Mouse (Mus musculus): ENCODE results near the gene Gimap1. TPM values are rescaled to one million over a fixed set of nuclear protein-coding genes. Genes with fewer than 3 reads are reported as not detected.

The Gimap1 gene
- total and polyA plus RNA-seq, 3 experiments, result not detected

DNA sequence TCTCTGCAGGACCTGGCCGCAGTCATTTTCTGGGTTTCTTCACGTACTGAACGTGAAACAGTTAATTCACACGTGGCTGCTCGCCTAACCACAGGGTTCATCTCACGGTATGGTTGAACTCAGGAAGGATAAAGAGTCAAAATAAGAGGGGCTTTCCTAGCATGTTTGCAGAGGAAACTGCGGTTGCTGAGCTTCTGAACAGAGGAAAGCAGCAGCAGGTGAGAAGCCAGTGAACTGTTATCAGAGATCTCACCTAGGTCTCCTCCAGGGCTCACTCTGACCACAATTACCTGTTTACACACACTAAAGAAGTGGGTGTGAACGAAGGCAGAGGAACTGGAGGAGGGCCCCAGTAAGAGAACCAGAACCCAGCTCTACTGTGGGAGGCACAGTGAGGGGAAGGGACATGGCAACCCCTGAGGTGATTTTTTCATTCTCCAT is 6.0 kb upstream of the Gimap1 start:
- DNase-seq (ENCODE audit: low read depth, low spot score), result no peak
- H3K4me3 ChIP-seq (ENCODE audit: control insufficient read depth in 1 of 2, insufficient read depth in 1 of 2, low read depth in 2 of 2, low read length in 2 of 2), result no peak overlapping the region
- no peak for TF ChIP-seq GABPA (IDR thresholded peaks at IDR 0.05; ENCODE audit: low read depth, low read length)
- TF ChIP-seq USF1 (IDR thresholded peaks at IDR 0.05; ENCODE audit: low read depth, low read length), result no peak
- no peak for TF ChIP-seq JUND (IDR thresholded peaks at IDR 0.05; ENCODE audit: low read depth, low read length)
- TF ChIP-seq UBTF (IDR thresholded peaks at IDR 0.05; ENCODE audit: borderline replicate concordance, insufficient read depth, low read depth, low read length), result no peak
- TF ChIP-seq TBP (IDR thresholded peaks at IDR 0.05; ENCODE audit: low read depth, low read length), result no peak
- no peak for TF ChIP-seq SMC3 (IDR thresholded peaks at IDR 0.05; ENCODE audit: low read depth, low read length)
- no peak for TF ChIP-seq GATA1 (IDR thresholded peaks at IDR 0.05; ENCODE audit: low read depth, low read length)
- no peak for TF ChIP-seq NRF1 (IDR thresholded peaks at IDR 0.05; ENCODE audit: insufficient read depth, low read depth, low read length, poor library complexity, severe bottlenecking)
- no peaks in the 10 kb centered on the region for H3K36me3 ChIP-seq (ENCODE audit: control insufficient read depth in 1 of 2, insufficient read depth in 2 of 2, low read length in 2 of 2)
- no peaks in the 10 kb centered on the region for H3K27me3 ChIP-seq (ENCODE audit: control insufficient read depth in 1 of 2, insufficient read depth in 2 of 2, low read length in 2 of 2)
- no peaks in the 10 kb centered on the region for H3K9me3 ChIP-seq (replicated peaks; ENCODE audit: insufficient read depth, low read length)
- no peaks in the 10 kb centered on the region for H3K79me2 ChIP-seq (ENCODE audit: control insufficient read depth, insufficient read depth, low read length, poor library complexity)
- H3K9ac ChIP-seq (ENCODE audit: control insufficient read depth, low read depth, low read length, poor library complexity, severe bottlenecking), result no peak overlapping the region
- H3K4me1 ChIP-seq (ENCODE audit: control insufficient read depth in 1 of 2, insufficient read depth in 2 of 2, low read length in 2 of 2), result no peaks in the 10 kb centered on the region
- H3K27ac ChIP-seq (ENCODE audit: control insufficient read depth, low read depth, low read length), result no peak overlapping the region

DNA sequence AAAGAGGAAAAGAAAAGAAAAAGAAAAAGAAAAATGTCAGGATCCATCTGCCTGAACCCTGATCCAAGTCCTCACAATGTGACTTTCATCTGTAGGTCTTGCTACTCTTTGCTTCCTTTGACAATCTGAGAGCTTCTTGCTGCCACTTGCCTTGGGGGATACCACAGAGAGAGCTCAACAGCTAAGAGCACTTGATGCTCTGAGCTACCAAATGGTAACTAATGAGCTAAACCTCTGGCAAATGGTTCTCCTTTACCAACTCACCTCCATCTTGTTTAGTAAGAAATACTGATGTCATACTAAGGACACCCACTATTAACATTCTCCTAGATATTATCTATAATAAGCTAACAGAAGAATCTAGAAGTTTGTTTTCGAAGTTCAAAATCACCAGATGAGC is 5.2 kb upstream of the Gimap1 start:
- TF ChIP-seq NELFE (IDR thresholded peaks at IDR 0.05; ENCODE audit: low read depth, low read length) (no peak), UBTF (IDR thresholded peaks at IDR 0.05; ENCODE audit: borderline replicate concordance, insufficient read depth, low read depth, low read length) (no peak), TCF12 (IDR thresholded peaks at IDR 0.05; ENCODE audit: low read depth, low read length) (no peak), MAZ (IDR thresholded peaks at IDR 0.05; ENCODE audit: low read depth, low read length) (no peak), TBP (IDR thresholded peaks at IDR 0.05; ENCODE audit: low read depth, low read length) (no peak), CTCF (IDR thresholded peaks at IDR 0.05 in 2 of 3, conservative IDR thresholded peaks at IDR 0.05 in 1 of 3; ENCODE audit: control insufficient read depth in 1 of 3, insufficient read depth in 1 of 3, low read depth in 2 of 3, low read length in 3 of 3, poor library complexity in 1 of 3, severe bottlenecking in 1 of 3) (no peak), POLR2A (IDR thresholded peaks at IDR 0.05; ENCODE audit: control insufficient read depth in 1 of 2, insufficient read depth in 1 of 2, low read depth in 1 of 2, low read length in 2 of 2, poor library complexity in 1 of 2) (no peak), GABPA (IDR thresholded peaks at IDR 0.05; ENCODE audit: low read depth, low read length) (no peak), MYC (IDR thresholded peaks at IDR 0.05; ENCODE audit: low read depth, low read length) (no peak), ELF1 (IDR thresholded peaks at IDR 0.05; ENCODE audit: low read depth, low read length) (no peak), ETS1 (IDR thresholded peaks at IDR 0.05; ENCODE audit: low read depth, low read length) (no peak), EP300 (IDR thresholded peaks at IDR 0.05; ENCODE audit: low read depth in 1 of 2, low read length in 2 of 2) (no peak), USF2 (IDR thresholded peaks at IDR 0.05; ENCODE audit: borderline replicate concordance in 1 of 2, insufficient read depth in 1 of 2, low read depth in 1 of 2, low read length in 2 of 2) (no peak), JUND (IDR thresholded peaks at IDR 0.05; ENCODE audit: low read depth, low read length) (no peak), MAFK (IDR thresholded peaks at IDR 0.05; ENCODE audit: borderline replicate concordance, low read depth, low read length) (no peak)
- Histone ChIP-seq H3K36me3 (ENCODE audit: control insufficient read depth in 1 of 2, insufficient read depth in 2 of 2, low read length in 2 of 2) (no peaks in the 10 kb centered on the region), H3K79me2 (ENCODE audit: control insufficient read depth, insufficient read depth, low read length, poor library complexity) (no peaks in the 10 kb centered on the region), H3K27me3 (ENCODE audit: control insufficient read depth in 1 of 2, insufficient read depth in 2 of 2, low read length in 2 of 2) (no peaks in the 10 kb centered on the region), H3K9me3 (replicated peaks; ENCODE audit: insufficient read depth, low read length) (no peaks in the 10 kb centered on the region), H3K4me1 (ENCODE audit: control insufficient read depth in 1 of 2, insufficient read depth in 2 of 2, low read length in 2 of 2) (no peaks in the 10 kb centered on the region), H3K4me3 (ENCODE audit: control insufficient read depth in 1 of 2, insufficient read depth in 1 of 2, low read depth in 2 of 2, low read length in 2 of 2) (no peak overlapping the region), H3K9ac (ENCODE audit: control insufficient read depth, low read depth, low read length, poor library complexity, severe bottlenecking) (no peak overlapping the region), H3K27ac (ENCODE audit: control insufficient read depth, low read depth, low read length) (no peak overlapping the region)
- DNase-seq (ENCODE audit: low read depth, low spot score), result no peak
